In the genomic region with DNA sequence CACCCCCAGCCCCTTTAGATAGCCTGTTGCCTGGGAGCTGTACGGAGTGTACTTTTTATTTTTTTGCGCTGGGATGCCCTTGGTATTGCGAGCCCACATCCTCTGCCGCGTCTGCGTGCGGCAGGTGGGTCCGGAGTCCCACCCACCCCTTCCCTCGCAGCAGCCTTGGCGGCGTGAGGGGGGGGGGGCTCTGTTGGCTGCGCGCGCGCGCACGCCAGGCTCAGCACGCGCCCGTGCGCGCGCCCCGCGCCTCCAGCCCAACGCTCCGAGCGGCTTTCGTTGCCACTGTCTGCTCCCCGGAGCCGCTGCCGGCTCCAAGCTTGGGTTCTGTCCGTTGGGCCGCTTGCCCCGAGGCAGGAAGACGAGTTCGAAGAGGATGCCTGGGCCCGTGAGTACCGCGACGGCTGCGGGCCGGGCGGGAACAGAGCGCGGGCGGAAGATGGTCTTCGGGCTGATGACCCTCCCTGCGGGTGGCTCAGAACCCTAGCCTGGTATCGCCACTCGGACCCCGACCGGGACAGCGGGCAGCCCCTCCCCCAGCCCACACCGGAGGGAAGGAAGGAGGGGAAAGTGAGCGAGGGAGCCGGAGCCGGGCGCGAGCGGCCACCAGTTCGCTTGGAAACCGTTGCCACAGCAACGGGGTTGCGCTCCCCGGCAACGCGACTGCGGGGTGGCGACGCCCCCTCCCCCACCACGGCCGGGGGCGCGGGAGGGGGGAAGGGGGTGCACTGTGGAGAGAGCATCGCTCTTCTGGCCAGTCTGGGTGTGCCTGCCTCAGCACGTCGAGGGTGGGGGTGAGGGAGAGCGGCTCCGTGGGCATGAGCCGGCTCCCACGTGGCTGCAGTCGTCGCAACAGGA, we compare ENCODE assay signal across 9 mouse cellular contexts. TPM values are rescaled to one million over a fixed set of nuclear protein-coding genes. Genes with fewer than 3 reads are reported as not detected.
DNase-seq lines count a peak whose midpoint lies in the region; ATAC-seq and TF ChIP-seq lines count a peak whose summit lies in the region.
"Had no signal": no experiment of that assay in that cellular context is flagged by ENCODE, and none has a peak within 500 bp of the region (broad histone marks: within the 10 kb centered on the region; RNA-seq: fewer than 3 reads in every experiment).

A gene (plus strand): TSS at position 241 of the 858 bp plus-strand sequence.

- no peaks in the 10 kb centered on the region for H3K9me3 ChIP-seq in forebrain, embryonic 11.5 days (ENCODE audit: control insufficient read depth, low read length)
- no peaks in the 10 kb centered on the region for H3K9me3 ChIP-seq in hindbrain, postnatal 0 days (ENCODE audit: low read length)
- no peaks in the 10 kb centered on the region for H3K9me3 ChIP-seq in limb, embryonic 13.5 days
- H3K9me3 ChIP-seq: G1E had no signal

- H3K36me3 ChIP-seq in forebrain, embryonic 11.5 days (ENCODE audit: control insufficient read depth, insufficient read depth, low read length): no peaks in the 10 kb centered on the region; the same call in 1 of the 2 replicates
- H3K36me3 ChIP-seq in hindbrain, postnatal 0 days (ENCODE audit: insufficient read depth, low read length): peaks cover 7% of the 10 kb centered on the region; the same call in 1 of the 2 replicates
- H3K36me3 ChIP-seq in limb, embryonic 13.5 days: peaks cover 29% of the 10 kb centered on the region
- no peaks in the 10 kb centered on the region for H3K36me3 ChIP-seq in myocyte (ENCODE audit: control insufficient read depth, insufficient read depth)

- under 1% methylated on average over 71 of the region's 84 CpGs for WGBS in forebrain, embryonic 11.5 days
- WGBS in hindbrain, postnatal 0 days: 2% methylated on average over 69 of the region's 84 CpGs
- under 1% methylated on average over 81 of the region's 84 CpGs for WGBS in limb, embryonic 13.5 days

- no peak within 1 kb of the TSS for H3ac ChIP-seq in myocyte (ENCODE audit: control insufficient read depth, insufficient read length)

- TF ChIP-seq CTCF in gastrocnemius, adult 2 months (IDR thresholded peaks at IDR 0.05): no peak
- no peak for TF ChIP-seq CTCF in hindbrain, postnatal 0 days (IDR thresholded peaks at IDR 0.05; ENCODE audit: low read depth)

- intact Hi-C loops in gastrocnemius, adult 2 months (cut with DNase I): no loop called here

- no peak for TF ChIP-seq POLR2A in myocyte (IDR thresholded peaks at IDR 0.05; ENCODE audit: insufficient read length, low read depth)

- DNase-seq in gastrocnemius, adult 2 months: peak; percentile 63
- DNase-seq in gastrocnemius, adult 8-10 months (ENCODE audit: low spot score in 2 of 2): no peak
- peak; percentile 77 for DNase-seq in adrenal gland, postnatal 14 days
- DNase-seq in forebrain, embryonic 11.5 days (ENCODE audit: low spot score): peak; percentile 93
- peak; percentile 91 for DNase-seq in hindbrain, postnatal 0 days (ENCODE audit: low spot score)
- peak; percentile 79 for DNase-seq in testis, postnatal 10 days (ENCODE audit: low spot score)

- H3K79me2 ChIP-seq in myocyte (ENCODE audit: control insufficient read depth, insufficient read depth): no peaks in the 10 kb centered on the region

- H3K9ac ChIP-seq in forebrain, embryonic 11.5 days (ENCODE audit: low read length): peak within 1 kb of the TSS; percentile 90
- peak within 1 kb of the TSS; percentile 85 for H3K9ac ChIP-seq in hindbrain, postnatal 0 days (replicated peaks; ENCODE audit: low read length)
- H3K9ac ChIP-seq in limb, embryonic 13.5 days: peak within 1 kb of the TSS; percentile 84

- H3K4me3 ChIP-seq in gastrocnemius, adult 2 months: peak within 1 kb of the TSS; percentile 81
- peak within 1 kb of the TSS; percentile 66 for H3K4me3 ChIP-seq in forebrain, embryonic 11.5 days (ENCODE audit: low read depth, low read length)
- H3K4me3 ChIP-seq in hindbrain, postnatal 0 days (ENCODE audit: low read length): peak within 1 kb of the TSS; percentile 76
- H3K4me3 ChIP-seq in limb, embryonic 13.5 days: peak within 1 kb of the TSS; percentile 78
- peak within 1 kb of the TSS; percentile 14 for H3K4me3 ChIP-seq in myocyte

- peak; percentile 84 for ATAC-seq in forebrain, embryonic 11.5 days (replicated peaks; ENCODE audit: low FRiP score)
- peak; percentile 81 for ATAC-seq in hindbrain, postnatal 0 days
- ATAC-seq in limb, embryonic 13.5 days (ENCODE audit: low FRiP score, low read depth): peak; percentile 65

- H3K27me3 ChIP-seq in forebrain, embryonic 11.5 days (ENCODE audit: control insufficient read depth, insufficient read depth, low read length): no peaks in the 10 kb centered on the region
- no peaks in the 10 kb centered on the region for H3K27me3 ChIP-seq in hindbrain, postnatal 0 days (ENCODE audit: insufficient read depth, low read length)
- no peaks in the 10 kb centered on the region for H3K27me3 ChIP-seq in limb, embryonic 13.5 days
- no peaks in the 10 kb centered on the region for H3K27me3 ChIP-seq in myocyte (ENCODE audit: control insufficient read depth, insufficient read depth, insufficient read length)

- peak within 1 kb of the TSS; percentile 65 for H3K27ac ChIP-seq in gastrocnemius, adult 2 months
- H3K27ac ChIP-seq in forebrain, embryonic 11.5 days (ENCODE audit: low read depth, low read length): peak within 1 kb of the TSS; percentile 97
- H3K27ac ChIP-seq in hindbrain, postnatal 0 days: peak within 1 kb of the TSS; percentile 94
- peak within 1 kb of the TSS; percentile 81 for H3K27ac ChIP-seq in limb, embryonic 13.5 days

- H3K4me1 ChIP-seq in forebrain, embryonic 11.5 days (replicated peaks; ENCODE audit: control insufficient read depth, insufficient read depth, low read length): peaks cover 26% of the 10 kb centered on the region
- H3K4me1 ChIP-seq in hindbrain, postnatal 0 days (ENCODE audit: insufficient read depth, low read length): peaks cover 24% of the 10 kb centered on the region
- peaks cover 30% of the 10 kb centered on the region for H3K4me1 ChIP-seq in limb, embryonic 13.5 days

- H3K4me2 ChIP-seq in forebrain, embryonic 11.5 days (ENCODE audit: low read depth, low read length, severe bottlenecking): peak within 1 kb of the TSS; percentile 94
- H3K4me2 ChIP-seq in hindbrain, postnatal 0 days (ENCODE audit: low read depth, low read length): peak within 1 kb of the TSS; percentile 63
- H3K4me2 ChIP-seq in limb, embryonic 13.5 days (replicated peaks): peak within 1 kb of the TSS; percentile 91
- H3K4me2 ChIP-seq in myocyte (ENCODE audit: low read depth): peak within 1 kb of the TSS; percentile 71

TF ChIP-seq in myocyte, 11 proteins besides CTCF, POLR2A, EP300 and RAD21:
- no peak for TF ChIP-seq SRF (IDR thresholded peaks at IDR 0.05; ENCODE audit: control insufficient read depth, insufficient read length, low read depth)
- no peak for TF ChIP-seq MAX (IDR thresholded peaks at IDR 0.05; ENCODE audit: low read depth)
- TF ChIP-seq TCF12 (IDR thresholded peaks at IDR 0.05; ENCODE audit: insufficient read depth, poor library complexity, severe bottlenecking): no peak
- TF ChIP-seq POLR2AphosphoS2 (IDR thresholded peaks at IDR 0.05; ENCODE audit: insufficient read length, low read depth): peak; percentile 71
- TF ChIP-seq MYOD1 (IDR thresholded peaks at IDR 0.05; ENCODE audit: control insufficient read depth in 1 of 3, insufficient read length in 2 of 3, low read depth in 2 of 3): no peak

RNA-seq across cellular contexts. Expression of the gene that starts here (rescaled TPM):
- under 1 TPM; 0.18 to 0.22 TPM for total RNA-seq in gastrocnemius, adult 2 months (2021)
- under 1 TPM in 2 of 4 experiments, not detected in 2; 0.20 to 0.39 TPM for total RNA-seq in gastrocnemius, adult 8-10 months (2022)
- total RNA-seq in adrenal gland, postnatal 14 days (2021): 3.1 and 6.0 TPM in 2 replicates
- 2.3 and 3.9 TPM in 2 replicates for polyA plus RNA-seq in forebrain, embryonic 11.5 days (2014; fragmentation: Nextera tagmentation; extraction: Ambion mirVana)
- total RNA-seq in hindbrain, postnatal 0 days (2014; rRNA removed): 106 and 119 TPM in 2 replicates
- 4.6 and 4.9 TPM in 2 replicates for polyA plus RNA-seq in hindbrain, postnatal 0 days (2015; fragmentation: Nextera tagmentation; extraction: Ambion mirVana)
- 0.79 and 0.87 TPM in 2 replicates for polyA plus RNA-seq in limb, embryonic 13.5 days (2015; fragmentation: Nextera tagmentation; extraction: Ambion mirVana)
- 5.1 TPM for polyA plus RNA-seq in myocyte (2012; fragmentation: generic; extraction: Trizol)

Comparison
In these comparisons a context has a peak if more than half of its experiments do, and no peak if none do; other contexts are left out.
1. RNA of the gene that starts here (total RNA-seq): 106 to 119 TPM in hindbrain, postnatal 0 days; 3.1 to 6.0 TPM in adrenal gland, postnatal 14 days, 0.18 to 0.22 TPM in gastrocnemius, adult 2 months and 0.20 to 0.39 TPM in gastrocnemius, adult 8-10 months; every median in the first group is over 10 times any median in the second.
2. Peak in DNase-seq, H3K4me3 ChIP-seq and H3K27ac ChIP-seq in gastrocnemius, adult 2 months; RNA of the gene not detected or under 1 TPM.
3. Peak in ATAC-seq, H3K4me3 ChIP-seq, H3K27ac ChIP-seq, H3K9ac ChIP-seq and H3K4me2 ChIP-seq in limb, embryonic 13.5 days; RNA of the gene not detected or under 1 TPM.
4. DNase-seq: peak in adrenal gland, postnatal 14 days (single experiment), forebrain, embryonic 11.5 days (single experiment), hindbrain, postnatal 0 days (single experiment) and testis, postnatal 10 days (single experiment); none in gastrocnemius, adult 8-10 months (0 of 2).
5. H3K4me3 ChIP-seq: peak in every context shown above with its lines; median percentile 81 in gastrocnemius, adult 2 months; 78 in limb, embryonic 13.5 days; 76 in hindbrain, postnatal 0 days; 66 in forebrain, embryonic 11.5 days; 14 in myocyte.
6. Peak in every context shown above with its lines, with median percentiles within 50 percentile points of each other: H3K27ac ChIP-seq, ATAC-seq, H3K4me2 ChIP-seq and H3K9ac ChIP-seq.